In the genomic region with DNA sequence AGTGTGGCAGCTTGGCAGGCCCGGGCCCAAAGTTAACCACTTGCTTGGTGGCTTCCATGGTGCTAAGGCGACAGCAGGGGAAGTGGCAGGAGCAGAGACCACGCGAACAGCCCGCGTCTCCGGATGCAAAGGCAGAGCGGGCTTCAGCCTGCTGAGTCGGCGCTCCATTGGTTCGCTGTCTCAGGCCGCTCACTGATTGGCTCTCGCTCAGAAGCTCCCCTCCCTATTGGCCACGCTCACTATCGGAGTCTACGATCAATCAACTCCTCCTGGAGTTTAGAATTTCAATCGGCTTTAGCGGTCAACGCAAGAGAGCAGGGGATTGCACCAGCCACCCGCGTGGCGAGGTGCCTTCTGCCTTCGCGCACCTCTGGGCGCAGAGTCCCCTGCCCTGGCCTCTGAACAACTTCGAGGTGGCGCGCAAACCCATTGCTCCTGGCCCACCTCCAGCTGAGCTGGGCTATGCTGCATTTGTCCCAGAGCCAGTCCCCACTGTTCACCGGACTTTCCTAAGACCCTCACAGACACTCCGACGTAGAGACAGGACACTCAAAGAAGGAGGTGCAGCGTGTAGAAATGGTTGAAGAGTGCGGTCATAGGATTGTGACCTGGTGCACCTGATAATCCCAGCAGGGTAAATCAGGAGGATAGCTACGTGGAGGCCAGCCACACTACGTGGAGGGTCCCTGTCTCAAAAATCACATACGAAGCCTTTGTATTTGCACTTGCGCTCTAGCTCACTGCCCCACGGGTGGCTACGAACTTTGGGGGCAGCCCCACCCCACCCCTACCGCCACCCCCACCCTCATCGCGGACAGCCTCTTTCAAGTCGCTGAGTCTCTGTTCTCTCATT, we compare ENCODE assay signal across 8 mouse cellular contexts. TPM values are rescaled to one million over a fixed set of nuclear protein-coding genes. Genes with fewer than 3 reads are reported as not detected.
DNase-seq lines count a peak whose midpoint lies in the region; ATAC-seq and TF ChIP-seq lines count a peak whose summit lies in the region.

No protein-coding gene starts in this region.

- no peak for TF ChIP-seq CTCF in CH12.LX (conservative IDR thresholded peaks at IDR 0.05 in 1 of 2, IDR thresholded peaks at IDR 0.05 in 1 of 2; ENCODE audit: low read depth in 2 of 2, low read length in 2 of 2)

- in situ Hi-C loops in CH12.LX (cut with MboI; ENCODE audit: low pct_ligation_motif_present, low pct_unique_long_range_greater_than_20kb, low sequenced_read_pairs) = loop anchor here (5.0 kb wide), 1 partner anchor 37 kb away; no protein-coding TSS in a partner anchor

- H3K27me3 ChIP-seq in CH12.LX (replicated peaks) = no peaks in the 10 kb centered on the region
- H3K27me3 ChIP-seq in heart, embryonic 14.5 days (ENCODE audit: control insufficient read depth, insufficient read depth, low read length) = no peaks in the 10 kb centered on the region
- H3K27me3 ChIP-seq in liver, embryonic 12.5 days (replicated peaks) = no peaks in the 10 kb centered on the region
- H3K27me3 ChIP-seq in splenic B cell, adult 2 months (ENCODE audit: control insufficient read depth, insufficient read depth, low read length, poor library complexity, severe bottlenecking) = no peaks in the 10 kb centered on the region

- peaks cover 40% of the 10 kb centered on the region for H3K79me2 ChIP-seq in CH12.LX (replicated peaks; ENCODE audit: control insufficient read depth, extremely low read depth, insufficient read depth, poor library complexity, severe bottlenecking)

- peaks cover 3 to 27% of the 10 kb centered on the region in 2 experiments for H3K4me1 ChIP-seq in CH12.LX (ENCODE audit: control insufficient read depth in 1 of 2, insufficient read depth in 2 of 2)
- peaks cover 7 to 27% of the 10 kb centered on the region in 2 experiments for H3K4me1 ChIP-seq in heart, embryonic 14.5 days (ENCODE audit: control insufficient read depth in 2 of 2, insufficient read depth in 2 of 2, low read length in 2 of 2)
- H3K4me1 ChIP-seq in liver, embryonic 12.5 days = peaks cover 33% of the 10 kb centered on the region

- H3K4me2 ChIP-seq in CH12.LX (ENCODE audit: insufficient read depth, low read depth, poor library complexity, severe bottlenecking) = no peak overlapping the region
- H3K4me2 ChIP-seq in heart, embryonic 14.5 days (ENCODE audit: low read length) = peak overlapping the region; percentile 96
- H3K4me2 ChIP-seq in liver, embryonic 12.5 days = peak overlapping the region; percentile 95

- peak overlapping the region; percentile 91 for H3K9ac ChIP-seq in CH12.LX (ENCODE audit: insufficient read depth, low read depth)
- peak overlapping the region; percentile 79 for H3K9ac ChIP-seq in heart, embryonic 14.5 days (ENCODE audit: low read length)
- H3K9ac ChIP-seq in liver, embryonic 12.5 days = peak overlapping the region; percentile 81

- no peak for TF ChIP-seq EP300 in CH12.LX (IDR thresholded peaks at IDR 0.05; ENCODE audit: low read length)

- TF ChIP-seq RAD21 in CH12.LX (IDR thresholded peaks at IDR 0.05; ENCODE audit: low read depth, low read length) = no peak

- DNase-seq in CH12.LX (ENCODE audit: extremely low read depth) = peak; percentile 96
- peak; percentile 83 for DNase-seq in c-Kit-negative CD71-positive TER-119-positive erythroid progenitor cells, embryonic 14.5 days (ENCODE audit: low read depth, low spot score)
- peak; percentile 82 for DNase-seq in fibroblast of lung, adult 2 months (ENCODE audit: low read depth)
- DNase-seq in kidney, postnatal 10 days = peak; percentile 91
- DNase-seq in naive thymus-derived CD4-positive, alpha-beta T cell, adult 2 months (ENCODE audit: low read depth) = peak; percentile 86
- DNase-seq in splenic B cell, adult 2 months (ENCODE audit: low read depth, low spot score) = peak; percentile 89

- H3K9me3 ChIP-seq in CH12.LX (replicated peaks; ENCODE audit: low read length) = peaks cover 2% of the 10 kb centered on the region
- H3K9me3 ChIP-seq in heart, embryonic 14.5 days (ENCODE audit: control insufficient read depth, low read length) = no peaks in the 10 kb centered on the region
- H3K9me3 ChIP-seq in liver, embryonic 12.5 days (replicated peaks) = no peaks in the 10 kb centered on the region

- peak; percentile 88 for ATAC-seq in heart, embryonic 14.5 days (ENCODE audit: insufficient number of reproducible peaks, insufficient read depth, low FRiP score, low read depth)
- ATAC-seq in liver, embryonic 12.5 days = peak; percentile 96

- WGBS in heart, embryonic 14.5 days = 1% methylated on average over 43 of the region's 43 CpGs
- 4% methylated on average over 43 of the region's 43 CpGs for WGBS in liver, embryonic 12.5 days (ENCODE audit: insufficient replicate concordance)

- peak overlapping the region; percentile 88 to 99 (median 97) for H3K4me3 ChIP-seq in CH12.LX (replicated peaks in 1 of 3; ENCODE audit: low read depth in 2 of 3, low read length in 2 of 3, poor library complexity in 1 of 3)
- peak overlapping the region; percentile 72 to 74 for H3K4me3 ChIP-seq in heart, embryonic 14.5 days (ENCODE audit: control insufficient read depth in 1 of 2, insufficient read depth in 1 of 2, low read depth in 1 of 2, low read length in 2 of 2)
- H3K4me3 ChIP-seq in liver, embryonic 12.5 days = peak overlapping the region; percentile 75

- H3K36me3 ChIP-seq in CH12.LX (replicated peaks in 1 of 2; ENCODE audit: control insufficient read depth in 1 of 2, insufficient read depth in 1 of 2, low read length in 1 of 2) = peaks cover 6 to 18% of the 10 kb centered on the region in 2 experiments
- H3K36me3 ChIP-seq in heart, embryonic 14.5 days (ENCODE audit: control insufficient read depth, insufficient read depth, low read length) = no peaks in the 10 kb centered on the region
- H3K36me3 ChIP-seq in liver, embryonic 12.5 days = peaks cover 17% of the 10 kb centered on the region
- no peaks in the 10 kb centered on the region for H3K36me3 ChIP-seq in splenic B cell, adult 2 months (ENCODE audit: control insufficient read depth, insufficient read depth, low read length, poor library complexity, severe bottlenecking)

- H3K27ac ChIP-seq in CH12.LX (ENCODE audit: insufficient read depth, low read depth) = peak overlapping the region; percentile 82
- peak overlapping the region; percentile 82 to 90 for H3K27ac ChIP-seq in heart, embryonic 14.5 days (replicated peaks in 1 of 2; ENCODE audit: control insufficient read depth in 1 of 2, insufficient read depth in 1 of 2, low read depth in 2 of 2, low read length in 2 of 2)
- H3K27ac ChIP-seq in liver, embryonic 12.5 days = peak overlapping the region; percentile 91

- TF ChIP-seq POLR2A in CH12.LX (IDR thresholded peaks at IDR 0.05; ENCODE audit: low read depth, low read length) = peak; percentile 93

- dilution Hi-C loops in CH12.LX (cut with MboI; ENCODE audit: extremely low pct_ligation_motif_present, extremely low pct_unique_long_range_greater_than_20kb, low sequenced_read_pairs) = no loop called here

TF ChIP-seq in CH12.LX, 34 proteins besides CTCF, POLR2A, EP300 and RAD21 (continues in another document):
- TF ChIP-seq ELF1 (IDR thresholded peaks at IDR 0.05; ENCODE audit: low read depth, low read length) (peak; percentile 40; the same call in 1 of the 2 replicates), BHLHE40 (IDR thresholded peaks at IDR 0.05; ENCODE audit: low read depth, low read length) (no peak), RCOR1 (conservative IDR thresholded peaks at IDR 0.05; ENCODE audit: low read depth, low read length) (no peak), HCFC1 (IDR thresholded peaks at IDR 0.05; ENCODE audit: low read depth, low read length) (peak; percentile 64), MAX (IDR thresholded peaks at IDR 0.05; ENCODE audit: low read length) (peak; percentile 97), POLR2AphosphoS2 (IDR thresholded peaks at IDR 0.05; ENCODE audit: low read depth, low read length) (peak; percentile 79; the same call in 1 of the 2 replicates), IRF4 (IDR thresholded peaks at IDR 0.05; ENCODE audit: low read depth, low read length) (peak; percentile 13; the same call in 1 of the 2 replicates), MXI1 (IDR thresholded peaks at IDR 0.05; ENCODE audit: low read depth, low read length) (peak; percentile 95), MYC (IDR thresholded peaks at IDR 0.05; ENCODE audit: low read depth, low read length) (peak; percentile 99), USF1 (IDR thresholded peaks at IDR 0.05; ENCODE audit: low read depth, low read length) (no peak), GABPA (IDR thresholded peaks at IDR 0.05; ENCODE audit: insufficient replicate concordance, low read depth, low read length) (no peak), ETS1 (conservative IDR thresholded peaks at IDR 0.05; ENCODE audit: low read depth, low read length) (no peak; the same call in 1 of the 2 replicates), E2F4 (IDR thresholded peaks at IDR 0.05; ENCODE audit: insufficient replicate concordance, low read depth, low read length) (no peak), CHD1 (IDR thresholded peaks at IDR 0.05; ENCODE audit: low read depth, low read length) (no peak), TBP (conservative IDR thresholded peaks at IDR 0.05; ENCODE audit: low read depth, low read length) (peak; percentile 92), ZMIZ1 (IDR thresholded peaks at IDR 0.05; ENCODE audit: low read depth, low read length) (peak; percentile 92), PAX5 (IDR thresholded peaks at IDR 0.05; ENCODE audit: low read length) (no peak), CHD2 (IDR thresholded peaks at IDR 0.05; ENCODE audit: low read length) (peak; percentile 85; the same call in 1 of the 2 replicates), SIN3A (IDR thresholded peaks at IDR 0.05; ENCODE audit: low read length) (peak; percentile 89), KAT2A (IDR thresholded peaks at IDR 0.05; ENCODE audit: insufficient replicate concordance, low read length) (0 out of 2 replicates have a peak, but pooled peaks have one; percentile 53), UBTF (IDR thresholded peaks at IDR 0.05; ENCODE audit: low read depth, low read length) (no peak), MEF2A (IDR thresholded peaks at IDR 0.05; ENCODE audit: borderline replicate concordance, low read depth, low read length) (no peak; the same call in 1 of the 2 replicates)

RNA-seq across cellular contexts. Expression of a gene that starts 22.0 kb away (rescaled TPM):
- total RNA-seq in CH12.LX (2012; rRNA removed) = 235 and 340 TPM in 2 replicates
- total RNA-seq in CH12.LX (2014; rRNA removed) = 516 and 549 TPM in 2 replicates
- polyA plus RNA-seq in CH12.LX (2012; ENCODE audit: insufficient read length, low read depth) = 395 and 423 TPM in 2 replicates
- 61.0 and 78.5 TPM in 2 replicates for polyA plus RNA-seq in heart, embryonic 14.5 days (2014; fragmentation: Nextera tagmentation; extraction: Ambion mirVana)
- 181 and 191 TPM in 2 replicates for polyA plus RNA-seq in liver, embryonic 12.5 days (2016; fragmentation: Nextera tagmentation; extraction: Ambion mirVana)

RNA-seq across cellular contexts. Expression of a gene that starts 59.7 kb away (rescaled TPM):
- total RNA-seq in CH12.LX (2012; rRNA removed) (9.9 and 10.2 TPM in 2 replicates), CH12.LX (2014; rRNA removed) (18.3 and 19.2 TPM in 2 replicates)
- polyA plus RNA-seq in CH12.LX (2012; ENCODE audit: insufficient read length, low read depth) = 11.7 and 12.2 TPM in 2 replicates
- polyA plus RNA-seq in heart, embryonic 14.5 days (2014; fragmentation: Nextera tagmentation; extraction: Ambion mirVana) = 12.4 and 12.7 TPM in 2 replicates
- 17.6 and 18.3 TPM in 2 replicates for polyA plus RNA-seq in liver, embryonic 12.5 days (2016; fragmentation: Nextera tagmentation; extraction: Ambion mirVana)

Comparison
In these comparisons a context has a peak if more than half of its experiments do, and no peak if none do; other contexts are left out.
1. Peak in every context shown above with its lines: DNase-seq, ATAC-seq, H3K4me3 ChIP-seq and H3K27ac ChIP-seq.